Mouse (Mus musculus) gastrocnemius, adult 2 months (tissue): ENCODE results near the gene Psmb7. TPM values are rescaled to one million over a fixed set of nuclear protein-coding genes. Genes with fewer than 3 reads are reported as not detected.

Experiments used
- DNase-seq: peaks from one replicate; pipeline ENCODE4 v3.0.0; 2022
- H3K27ac ChIP-seq: fragments of 200-600 bp; 2 replicates; pipeline ENCODE4 v1.8.1; 2022; ENCODE audit warnings: mild to moderate bottlenecking
- H3K4me3 ChIP-seq: fragments of 200-600 bp; 2 replicates; pipeline ENCODE4 v1.8.1; 2022; ENCODE audit warnings: mild to moderate bottlenecking, moderate library complexity
- CTCF ChIP-seq: fragments of 200-600 bp; IDR thresholded peaks from 2 replicates; pipeline ENCODE4 v1.8.1; 2022; ENCODE audit warnings: antibody characterized with exemption, mild to moderate bottlenecking, moderate library complexity
- intact Hi-C: fragments of 180-260 bp; cut with DNase I; formaldehyde crosslinking; loops from one replicate; pipeline ENCODE4 v1.15.1; 2025
- total RNA-seq, 2 experiments: library from RNA; stranded (reverse); gene quantifications; 2 replicates each; pipeline ENCODE4 v1.2.3; 2021

Gene Psmb7
- total RNA-seq, 2 experiments from 2014 or later, result 295 to 298 TPM

- DNase-seq, result no peak
- Histone ChIP-seq H3K27ac (no peak overlapping the region), H3K4me3 (no peak overlapping the region)
- intact Hi-C loops, result no loop called here
- TF ChIP-seq CTCF, result no peak
These were observed 65.0 kb downstream of the Psmb7 start for GRCm38 (mm10) chr2:38578602-38579521.

GRCm38 (mm10) chr2:38574697-38575096 lies 69.2 kb downstream of the Psmb7 start:
- intact Hi-C loops, result loop anchor here (5.0 kb wide), 1 partner anchor 57 kb away; no protein-coding TSS in a partner anchor
- DNase-seq, result no peak
- H3K27ac ChIP-seq, result no peak overlapping the region
- H3K4me3 ChIP-seq, result no peak overlapping the region
- TF ChIP-seq CTCF, result no peak

- intact Hi-C loops, result loop anchor here (5.0 kb wide), 1 partner anchor 55 kb away; no protein-coding TSS in a partner anchor
- peak overlapping the region; percentile 85 for H3K27ac ChIP-seq
- peak overlapping the region; percentile 64 for H3K4me3 ChIP-seq
- DNase-seq, result peak; percentile 85
- no peak for TF ChIP-seq CTCF
These were observed 71.8 kb downstream of the Psmb7 start for GRCm38 (mm10) chr2:38571971-38572601.

- no peak for DNase-seq
- no peak overlapping the region for H3K27ac ChIP-seq
- no peak for TF ChIP-seq CTCF
- H3K4me3 ChIP-seq, result no peak overlapping the region
- intact Hi-C loops, result no loop called here
These were observed 81.3 kb downstream of the Psmb7 start for GRCm38 (mm10) chr2:38562596-38562995.

- Histone ChIP-seq H3K4me3 (no peak overlapping the region), H3K27ac (no peak overlapping the region)
- DNase-seq, result no peak
- no peak for TF ChIP-seq CTCF
- intact Hi-C loops, result no loop called here
These were observed 83.3 kb downstream of the Psmb7 start for GRCm38 (mm10) chr2:38560296-38561227.

GRCm38 (mm10) chr2:38556721-38557120 lies 87.2 kb downstream of the Psmb7 start:
- no peak overlapping the region for H3K27ac ChIP-seq
- TF ChIP-seq CTCF, result no peak
- DNase-seq, result no peak
- intact Hi-C loops, result no loop called here
- no peak overlapping the region for H3K4me3 ChIP-seq

- TF ChIP-seq CTCF, result no peak
- no peak for DNase-seq
- intact Hi-C loops, result no loop called here
- Histone ChIP-seq H3K4me3 (no peak overlapping the region), H3K27ac (no peak overlapping the region)
These were observed 88.2 kb downstream of the Psmb7 start for GRCm38 (mm10) chr2:38555659-38556058.

GRCm38 (mm10) chr2:38554226-38554995 lies 89.5 kb downstream of the Psmb7 start:
- no peak overlapping the region for H3K4me3 ChIP-seq
- intact Hi-C loops, result no loop called here
- H3K27ac ChIP-seq, result no peak overlapping the region
- TF ChIP-seq CTCF, result no peak
- DNase-seq, result no peak

GRCm38 (mm10) chr2:38552004-38552443 lies 91.9 kb downstream of the Psmb7 start:
- TF ChIP-seq CTCF, result no peak
- H3K4me3 ChIP-seq, result no peak overlapping the region
- intact Hi-C loops, result no loop called here
- no peak for DNase-seq
- no peak overlapping the region for H3K27ac ChIP-seq

- H3K4me3 ChIP-seq, result no peak overlapping the region
- intact Hi-C loops, result no loop called here
- no peak for TF ChIP-seq CTCF
- no peak overlapping the region for H3K27ac ChIP-seq
- no peak for DNase-seq
These were observed 95.9 kb downstream of the Psmb7 start for GRCm38 (mm10) chr2:38547793-38548517.

- intact Hi-C loops, result no loop called here
- Histone ChIP-seq H3K27ac (peak overlapping the region; percentile 68; the same call in 1 of the 2 replicates), H3K4me3 (no peak overlapping the region)
- no peak for TF ChIP-seq CTCF
- DNase-seq, result no peak
These were observed 97.1 kb downstream of the Psmb7 start for GRCm38 (mm10) chr2:38546748-38547147.
